Mouse (Mus musculus) hindbrain, embryonic 11.5 days (tissue): ENCODE measurements at regions not wholly inside any gene's neighbourhood (a gene's known extent, or its start where the extent isn't known, plus 50 kb on each side); places are given as distances from the start of the nearest gene placed in this dataset.

Source experiments
- ATAC-seq: fragments of 200-750 bp; cut with Nextera tagmentation; 2 replicates; pipeline ENCODE4 v1.8.0; 2017; ENCODE audit warnings: mild to moderate bottlenecking, moderate TSS enrichment, moderate library complexity; ENCODE audit not compliant: low FRiP score
- DNase-seq: peaks from one replicate; pipeline ENCODE4 v3.0.0-alpha.2; 2015; ENCODE audit warnings: low spot score
- H3K27ac ChIP-seq: fragments of 300-500 bp; sonication (generic); 2 replicates; pipeline ENCODE4 v1.5.1; 2014; ENCODE audit warnings: mild to moderate bottlenecking, low read depth, low read length
- H3K27me3 ChIP-seq: fragments of 300-500 bp; sonication (generic); 2 replicates; pipeline ENCODE4 v1.6.1; 2014; ENCODE audit warnings: mild to moderate bottlenecking, low read length, moderate library complexity, mixed read lengths; ENCODE audit not compliant: control insufficient read depth, insufficient read depth
- H3K36me3 ChIP-seq: fragments of 300-500 bp; sonication (generic); 2 replicates; pipeline ENCODE4 v1.6.1; 2014; ENCODE audit warnings: mild to moderate bottlenecking, low read length, moderate library complexity, mixed read lengths; ENCODE audit not compliant: control insufficient read depth, insufficient read depth
- H3K4me1 ChIP-seq: fragments of 300-500 bp; sonication (generic); replicated peaks from 2 replicates; pipeline ENCODE4 v1.6.1; 2014; ENCODE audit warnings: low read length, mixed read lengths; ENCODE audit not compliant: control insufficient read depth, insufficient read depth
- H3K4me2 ChIP-seq: fragments of 300-500 bp; sonication (generic); replicated peaks from 2 replicates; pipeline ENCODE4 v1.6.1; 2014; ENCODE audit warnings: mild to moderate bottlenecking, low read depth, low read length
- H3K4me3 ChIP-seq: fragments of 300-500 bp; sonication (generic); 2 replicates; pipeline ENCODE4 v1.5.1; 2014; ENCODE audit warnings: low read depth, low read length
- H3K9ac ChIP-seq: fragments of 300-500 bp; sonication (generic); 2 replicates; pipeline ENCODE4 v1.6.1; 2014; ENCODE audit warnings: low read depth, low read length
- H3K9me3 ChIP-seq: fragments of 300-500 bp; sonication (generic); 2 replicates; pipeline ENCODE4 v1.6.1; 2016; ENCODE audit warnings: low read length; ENCODE audit not compliant: control insufficient read depth
- WGBS: fragments of 180-500 bp; shearing (Covaris S2); extraction: QIAGEN DNeasy Blood & Tissue Kit; methylation state at CpG from one replicate; pipeline ENCODE4 v1.1.7; 2014; 5-methylcytosine and 5-hydroxymethylcytosine counted together

DNA sequence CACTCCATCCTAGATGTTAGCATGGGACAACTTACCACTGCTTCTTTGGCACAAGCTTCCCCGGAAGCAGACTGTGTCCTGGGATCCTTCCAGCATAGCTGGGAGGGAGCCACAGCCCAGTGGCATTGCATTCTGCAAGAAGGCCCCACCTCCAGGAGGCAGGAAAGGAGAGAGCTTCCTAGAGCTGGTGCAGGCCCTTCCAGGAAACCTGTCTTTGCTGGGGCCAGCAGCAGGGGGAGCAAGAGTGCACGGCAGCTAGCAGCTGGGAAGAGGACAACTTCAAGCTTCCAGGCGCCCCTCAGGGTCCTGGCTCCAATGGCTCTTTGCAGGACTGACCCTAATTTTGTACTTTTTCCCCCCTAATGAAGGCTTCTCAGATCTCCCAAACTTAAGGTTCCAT, 115.4 kb upstream of the Sorcs3 start:
- DNase-seq: peak; percentile 50
- no peak overlapping the region for H3K27ac ChIP-seq

DNA sequence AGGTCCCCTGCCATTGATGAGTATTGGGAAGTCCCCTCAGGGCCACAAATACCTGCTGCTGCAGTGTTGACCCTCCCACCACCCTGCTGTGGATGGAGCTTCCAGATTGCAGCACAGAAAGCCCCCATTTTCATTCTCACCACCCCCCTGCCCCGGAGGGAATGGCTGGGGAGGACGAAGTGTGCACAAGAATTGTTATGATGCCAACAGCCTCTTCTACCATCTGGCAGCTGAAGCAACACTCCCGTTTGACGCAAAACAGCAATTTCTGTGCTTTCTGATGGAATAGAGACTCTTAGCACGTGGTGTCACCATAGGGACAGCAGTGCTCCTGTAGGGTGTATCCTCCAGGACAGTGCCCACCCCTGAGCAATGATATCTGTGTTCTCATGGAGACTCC, 108.5 kb upstream of the Sorcs3 start:
- H3K9ac ChIP-seq: no peak overlapping the region
- 85% methylated on average over 5 of the region's 5 CpGs for WGBS
- H3K4me2 ChIP-seq: no peak overlapping the region
- DNase-seq (no peak), ATAC-seq (no peak)
- H3K27ac ChIP-seq: no peak overlapping the region
- no peak overlapping the region for H3K4me3 ChIP-seq
- no peaks in the 10 kb centered on the region for H3K9me3 ChIP-seq
- H3K36me3 ChIP-seq: no peaks in the 10 kb centered on the region
- H3K4me1 ChIP-seq: no peaks in the 10 kb centered on the region
- no peaks in the 10 kb centered on the region for H3K27me3 ChIP-seq

More for the DNA sequence above, 115.4 kb upstream of the Sorcs3 start:
- H3K36me3 ChIP-seq: no peaks in the 10 kb centered on the region
- no peaks in the 10 kb centered on the region for H3K4me1 ChIP-seq
- no peaks in the 10 kb centered on the region for H3K9me3 ChIP-seq
- WGBS: 33% methylated on average over 3 of the region's 3 CpGs
- ATAC-seq: no peak
- H3K9ac ChIP-seq: no peak overlapping the region
- no peaks in the 10 kb centered on the region for H3K27me3 ChIP-seq
- no peak overlapping the region for H3K4me2 ChIP-seq
- H3K4me3 ChIP-seq: no peak overlapping the region

DNA sequence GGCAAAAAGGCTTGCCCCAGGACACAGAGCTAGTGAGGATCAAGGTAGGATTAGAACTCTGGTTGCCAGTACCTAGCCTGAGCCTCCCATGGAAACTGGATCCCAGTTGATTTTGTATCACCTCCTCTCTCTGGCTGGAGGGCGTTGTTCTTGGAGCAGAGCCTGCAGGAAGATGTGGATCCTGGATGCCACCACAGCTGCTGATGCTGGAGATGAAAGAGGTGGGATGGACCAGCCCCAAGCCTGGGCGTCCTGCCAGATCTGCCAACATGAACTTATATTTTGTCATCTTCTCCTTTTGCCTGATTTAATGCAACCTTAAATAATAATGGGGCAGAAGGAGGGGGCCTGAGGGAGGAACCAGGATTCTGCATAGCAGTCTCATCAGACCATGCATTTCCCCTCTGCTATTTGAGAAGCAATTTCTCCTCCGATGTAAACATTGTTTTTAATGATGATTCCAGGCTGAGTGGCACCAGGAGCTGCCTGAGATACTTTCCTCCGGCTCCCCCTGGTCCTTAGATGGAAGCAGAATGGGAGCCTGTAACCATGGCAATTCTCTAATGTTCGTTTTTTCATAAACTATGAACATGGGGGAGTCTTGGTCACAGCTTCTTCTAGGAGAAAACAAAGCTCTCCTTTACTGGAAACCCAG, 107.8 kb upstream of the Sorcs3 start:
- Histone ChIP-seq H3K9ac (no peak overlapping the region), H3K27me3 (no peaks in the 10 kb centered on the region), H3K36me3 (no peaks in the 10 kb centered on the region), H3K9me3 (no peaks in the 10 kb centered on the region), H3K4me2 (no peak overlapping the region), H3K4me3 (no peak overlapping the region), H3K4me1 (no peaks in the 10 kb centered on the region), H3K27ac (no peak overlapping the region)
- 72% methylated on average over 5 of the region's 5 CpGs for WGBS
- no peak for DNase-seq
- ATAC-seq: no peak

DNA sequence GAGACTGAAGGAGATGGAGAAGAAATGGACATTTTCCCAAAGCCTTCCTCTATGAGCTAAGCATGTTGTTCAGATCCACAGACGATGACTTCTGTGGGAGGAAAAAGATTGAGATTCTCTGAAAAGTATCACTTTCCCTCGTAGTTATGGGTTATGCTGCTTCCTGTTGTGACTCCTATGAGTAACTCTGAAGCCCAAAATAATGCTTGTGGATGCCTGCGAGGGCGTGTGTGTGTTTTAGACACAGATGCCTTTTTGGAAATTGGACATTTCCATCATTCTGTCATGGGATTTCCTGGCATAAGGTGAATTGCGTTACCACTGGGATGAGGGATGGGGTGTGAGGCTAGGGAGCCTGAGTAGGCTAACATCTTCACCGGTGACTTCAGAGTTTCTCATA, 104.8 kb upstream of the Sorcs3 start:
- Histone ChIP-seq H3K4me1 (no peaks in the 10 kb centered on the region), H3K27me3 (no peaks in the 10 kb centered on the region), H3K9me3 (no peaks in the 10 kb centered on the region), H3K4me3 (no peak overlapping the region), H3K9ac (no peak overlapping the region), H3K4me2 (no peak overlapping the region), H3K27ac (no peak overlapping the region), H3K36me3 (no peaks in the 10 kb centered on the region)
- WGBS: 85% methylated on average over 6 of the region's 6 CpGs
- ATAC-seq (no peak), DNase-seq (no peak)

DNA sequence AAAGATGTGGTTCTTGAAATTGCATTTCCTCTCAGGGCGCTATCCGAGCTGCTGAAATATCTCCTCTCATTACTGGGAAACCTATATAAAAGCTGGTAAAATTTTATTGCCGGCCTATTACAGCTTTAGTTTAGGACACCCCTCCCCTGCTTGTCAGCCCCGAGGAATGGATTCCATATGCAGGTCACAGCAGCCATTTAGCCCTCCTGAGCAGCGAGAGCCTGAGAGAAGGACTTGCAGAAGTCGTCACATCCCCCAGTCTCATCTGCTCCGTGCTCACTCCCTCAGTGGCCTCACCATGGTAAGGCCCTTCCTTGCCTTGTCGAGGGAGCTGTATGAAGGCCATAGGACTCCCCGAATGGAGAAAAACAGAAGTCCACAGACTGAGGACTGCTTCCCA, 90.7 kb upstream of the Sorcs3 start:
- DNase-seq (no peak), ATAC-seq (no peak)
- no peak overlapping the region for H3K4me3 ChIP-seq
- H3K36me3 ChIP-seq: no peaks in the 10 kb centered on the region
- H3K4me1 ChIP-seq: 0 out of 2 replicates have a peak, but pooled peaks cover 2% of the 10 kb centered on the region
- H3K4me2 ChIP-seq: no peak overlapping the region
- no peaks in the 10 kb centered on the region for H3K27me3 ChIP-seq
- H3K9ac ChIP-seq: no peak overlapping the region
- no peak overlapping the region for H3K27ac ChIP-seq
- WGBS: 62% methylated on average over 9 of the region's 9 CpGs
- H3K9me3 ChIP-seq: no peaks in the 10 kb centered on the region

DNA sequence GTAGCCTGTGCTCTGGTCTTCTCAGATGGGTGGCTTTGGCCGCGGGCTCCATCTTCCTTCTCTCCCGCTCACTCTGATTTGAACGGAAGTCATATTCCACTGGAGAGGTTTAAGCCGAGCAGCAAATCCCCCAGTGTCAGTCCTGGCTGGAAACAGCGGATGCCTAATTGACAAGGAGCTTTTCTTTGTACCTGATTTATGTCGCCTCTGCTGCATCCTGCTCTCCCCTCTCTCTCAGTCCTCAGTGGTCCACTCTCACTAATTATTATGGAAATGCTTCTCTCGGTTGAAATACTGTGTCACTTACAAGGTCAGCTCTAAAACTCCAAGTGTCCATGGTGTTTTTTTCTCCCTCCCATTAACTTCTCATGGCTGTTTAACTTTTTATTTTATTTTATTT, 90.1 kb upstream of the Sorcs3 start:
- Histone ChIP-seq H3K4me2 (no peak overlapping the region), H3K27me3 (no peaks in the 10 kb centered on the region), H3K4me3 (no peak overlapping the region), H3K27ac (no peak overlapping the region), H3K9me3 (no peaks in the 10 kb centered on the region), H3K9ac (no peak overlapping the region), H3K4me1 (0 out of 2 replicates have a peak, but pooled peaks cover 2% of the 10 kb centered on the region), H3K36me3 (no peaks in the 10 kb centered on the region)
- ATAC-seq (no peak), DNase-seq (no peak)
- WGBS: 55% methylated on average over 8 of the region's 8 CpGs

DNA sequence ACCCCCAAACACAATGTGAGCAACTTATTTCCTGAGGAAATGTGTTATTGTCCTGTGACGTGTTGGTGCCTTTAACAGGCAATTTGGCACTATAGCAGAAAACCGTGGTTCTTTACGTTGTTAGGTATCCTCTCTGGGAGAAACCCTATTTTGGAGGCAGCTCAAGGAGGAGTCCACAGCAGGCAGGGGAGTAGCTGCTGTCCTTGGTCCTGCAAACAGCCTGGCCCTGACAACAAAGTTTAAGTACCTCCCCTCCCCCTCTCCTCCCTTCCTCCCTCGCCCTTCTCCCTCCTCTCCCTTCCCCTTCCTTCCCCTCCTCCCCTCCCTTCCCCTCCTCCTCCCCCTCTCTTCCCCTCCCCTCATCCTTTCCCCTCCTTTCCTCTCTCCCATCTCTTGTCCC, 89.1 kb upstream of the Sorcs3 start:
- WGBS: 20% methylated on average over 4 of the region's 4 CpGs
- no peak overlapping the region for H3K4me3 ChIP-seq

DNA sequence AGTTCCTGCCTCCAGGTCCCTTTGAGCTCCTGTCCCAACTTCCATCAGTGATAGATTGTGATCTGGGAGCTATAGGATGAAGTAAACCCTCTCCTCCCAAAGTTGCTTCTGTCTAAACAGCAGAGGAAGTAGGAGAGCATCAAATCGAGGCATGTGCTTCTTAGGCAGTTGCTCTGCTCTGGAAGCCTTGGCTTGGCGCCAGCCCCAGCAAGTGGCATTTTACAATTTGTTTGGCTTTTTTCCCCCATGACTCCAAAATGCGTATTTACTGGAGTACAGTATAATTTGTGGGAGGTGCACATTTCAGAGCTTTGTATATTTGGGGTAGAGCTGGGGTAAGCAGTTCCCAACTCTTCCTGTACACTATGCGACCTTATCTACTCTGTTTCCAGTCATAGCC, 88.2 kb upstream of the Sorcs3 start:
- ATAC-seq (no peak), DNase-seq (no peak)
- no peak overlapping the region for H3K27ac ChIP-seq
- WGBS: 87% methylated on average over 4 of the region's 4 CpGs
- H3K4me1 ChIP-seq: 0 out of 2 replicates have a peak, but pooled peaks cover 2% of the 10 kb centered on the region
- no peak overlapping the region for H3K4me2 ChIP-seq
- no peaks in the 10 kb centered on the region for H3K9me3 ChIP-seq
- H3K36me3 ChIP-seq: no peaks in the 10 kb centered on the region
- no peak overlapping the region for H3K4me3 ChIP-seq
- no peak overlapping the region for H3K9ac ChIP-seq
- no peaks in the 10 kb centered on the region for H3K27me3 ChIP-seq

More for the DNA sequence above, 89.1 kb upstream of the Sorcs3 start:
- Histone ChIP-seq H3K9me3 (no peaks in the 10 kb centered on the region), H3K36me3 (no peaks in the 10 kb centered on the region), H3K27ac (no peak overlapping the region), H3K9ac (no peak overlapping the region), H3K4me2 (no peak overlapping the region), H3K27me3 (no peaks in the 10 kb centered on the region), H3K4me1 (0 out of 2 replicates have a peak, but pooled peaks cover 2% of the 10 kb centered on the region)
- peak; percentile 30 for DNase-seq
- ATAC-seq: no peak

DNA sequence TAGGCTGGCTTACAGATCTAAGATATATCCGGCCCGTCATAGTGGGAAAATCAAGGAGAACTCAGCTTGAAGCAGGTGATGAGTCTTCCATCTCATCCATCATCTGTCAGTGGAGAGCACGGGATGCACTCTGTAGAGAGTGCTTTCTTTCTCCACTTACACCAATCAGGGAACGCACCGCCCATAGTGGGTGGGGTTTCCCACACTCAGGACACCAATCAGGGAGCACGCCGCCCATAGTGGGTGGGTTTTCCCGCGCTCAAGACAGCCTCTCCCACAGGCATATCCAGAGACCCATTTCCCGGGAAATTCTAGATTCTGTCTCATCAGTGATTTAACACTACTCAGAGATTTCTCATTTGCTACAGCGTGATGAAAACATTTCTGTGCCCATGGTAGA, 83.5 kb upstream of the Sorcs3 start:
- DNase-seq: no peak
- no peaks in the 10 kb centered on the region for H3K4me1 ChIP-seq
- 85% methylated on average over 11 of the region's 11 CpGs for WGBS
- no peaks in the 10 kb centered on the region for H3K36me3 ChIP-seq
- no peak overlapping the region for H3K4me3 ChIP-seq
- H3K27ac ChIP-seq: no peak overlapping the region
- H3K27me3 ChIP-seq: no peaks in the 10 kb centered on the region
- no peaks in the 10 kb centered on the region for H3K9me3 ChIP-seq
- H3K9ac ChIP-seq: no peak overlapping the region
- no peak for ATAC-seq
- H3K4me2 ChIP-seq: no peak overlapping the region
